In the genomic region with DNA sequence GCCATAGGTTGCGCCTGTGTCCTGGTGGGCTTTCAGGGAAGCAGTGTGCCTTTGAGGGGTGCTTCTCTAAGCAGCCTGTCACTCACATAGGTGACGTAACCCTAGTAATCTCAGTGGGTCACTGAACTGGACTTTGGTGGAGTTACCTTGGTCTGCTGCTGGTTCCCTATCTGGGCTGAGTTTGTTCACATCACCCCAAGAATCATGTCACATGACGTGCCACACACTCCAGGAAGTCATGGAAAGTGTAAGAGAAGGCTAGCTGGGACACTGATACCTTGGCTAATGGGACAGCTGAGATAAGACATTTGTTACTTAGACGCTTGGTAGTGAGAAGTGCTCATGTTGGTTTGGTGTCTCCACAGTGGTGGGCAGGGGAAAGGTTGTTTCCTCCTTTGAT, we compare ENCODE assay signal across 1 mouse cellular context.
TF ChIP-seq lines count a peak whose summit lies in the region.

No protein-coding gene starts in this region.

TF ChIP-seq in MEL, 35 proteins besides CTCF, POLR2A, EP300 and RAD21 (continued from another document):
- peak; percentile 77 for TF ChIP-seq USF1 (IDR thresholded peaks at IDR 0.05; ENCODE audit: low read depth, low read length)
- peak; percentile 11; the same call in 1 of the 2 replicates for TF ChIP-seq GATA1 (IDR thresholded peaks at IDR 0.05; ENCODE audit: low read depth, low read length)
- no peak for TF ChIP-seq ZMIZ1 (IDR thresholded peaks at IDR 0.05; ENCODE audit: low read depth, low read length)
